Mouse (Mus musculus): ENCODE results near the gene Zp3.

Zp3 gene

DNA sequence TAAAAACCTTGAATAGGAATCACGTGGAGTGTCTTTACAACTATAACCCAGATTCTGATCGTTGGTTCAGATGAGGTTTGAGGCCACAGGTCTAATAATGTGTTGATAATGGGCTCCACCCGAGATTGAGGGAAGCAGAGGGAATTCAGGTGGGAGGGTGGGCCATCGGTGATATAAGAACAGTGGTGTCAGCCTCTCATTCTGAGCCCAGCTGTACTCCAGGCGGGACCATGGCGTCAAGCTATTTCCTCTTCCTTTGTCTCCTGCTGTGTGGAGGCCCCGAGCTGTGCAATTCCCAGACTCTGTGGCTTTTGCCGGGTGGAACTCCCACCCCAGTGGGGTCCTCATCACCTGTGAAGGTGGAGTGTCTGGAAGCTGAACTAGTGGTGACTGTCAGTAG lies at the start of gene Zp3:
Gene Zp3, plus strand, starts transcription at position 196 of the 400 bp plus-strand sequence.
- DNase-seq: no peak

DNA sequence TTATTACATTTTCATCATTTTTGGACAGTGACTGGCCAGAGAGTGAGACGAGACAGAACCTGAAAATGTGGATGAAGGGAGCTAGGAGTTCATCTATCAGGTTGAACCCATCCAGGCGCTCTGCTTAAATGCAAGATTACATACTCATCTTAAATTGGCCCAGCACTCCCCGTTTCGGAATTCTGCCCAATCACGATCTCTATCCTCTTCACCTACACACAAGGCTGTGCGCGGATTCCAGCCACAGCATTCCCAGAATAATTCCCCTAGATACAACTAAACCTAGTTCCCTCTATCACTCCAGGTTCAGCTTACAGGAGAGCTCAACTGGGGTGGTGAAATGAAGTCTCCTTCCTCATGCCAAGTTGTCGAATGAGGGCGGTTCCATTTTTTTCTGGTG lies 48.4 kb upstream of the Zp3 start:
- DNase-seq: peak; percentile 40

DNA sequence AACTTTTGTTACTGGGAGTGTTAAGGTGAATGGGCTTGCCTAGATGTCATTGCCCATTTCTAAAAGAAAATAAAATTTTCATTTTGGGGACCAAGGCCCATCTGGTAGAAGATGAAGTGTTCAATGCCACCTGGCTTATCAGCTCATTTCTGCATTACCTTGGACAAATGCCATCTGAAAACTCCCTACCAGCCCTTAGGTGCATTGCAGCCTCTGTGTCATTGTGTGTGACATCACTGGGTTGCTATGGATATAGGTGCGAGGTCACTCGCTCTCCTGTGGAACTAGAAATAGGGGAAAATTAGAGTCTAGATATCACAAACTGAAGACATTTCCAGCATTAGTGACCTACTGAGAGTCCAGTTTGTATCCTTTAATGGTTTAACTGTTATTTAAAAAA lies 47.5 kb upstream of the Zp3 start:
- peak; percentile 61 for DNase-seq

DNA sequence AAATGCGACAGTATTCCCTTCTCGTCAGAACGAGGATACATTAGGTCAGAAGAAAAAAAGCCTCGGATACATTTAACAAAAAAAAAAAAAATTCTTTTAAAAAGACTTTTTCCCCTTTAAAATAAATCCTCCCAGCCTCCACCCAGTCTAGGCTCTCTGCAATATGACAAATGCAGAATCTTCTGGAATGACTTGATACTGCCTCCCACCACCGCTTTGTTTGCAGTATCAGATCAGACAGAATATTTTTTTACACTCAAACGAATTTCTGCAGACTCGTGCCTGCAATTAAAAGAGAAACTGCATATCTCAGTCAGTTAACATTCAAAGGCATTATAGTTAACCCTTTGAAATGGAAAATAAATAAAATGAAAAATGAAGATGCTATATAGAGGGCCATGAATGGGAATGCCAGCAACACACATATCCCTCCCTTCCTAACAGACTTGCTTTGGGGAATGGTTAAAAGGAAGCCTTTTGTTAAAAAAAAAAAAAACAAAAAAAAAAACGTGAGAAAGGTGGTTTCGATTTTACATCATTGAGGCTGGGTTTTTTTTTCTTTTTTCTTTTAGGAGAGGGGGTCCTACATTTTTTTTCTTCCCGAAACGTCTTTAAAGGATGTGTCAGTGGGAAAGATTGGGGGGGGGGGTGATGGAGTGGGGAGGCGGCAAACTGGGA lies 46.5 kb upstream of the Zp3 start:
- peak; percentile 24 for DNase-seq

DNA sequence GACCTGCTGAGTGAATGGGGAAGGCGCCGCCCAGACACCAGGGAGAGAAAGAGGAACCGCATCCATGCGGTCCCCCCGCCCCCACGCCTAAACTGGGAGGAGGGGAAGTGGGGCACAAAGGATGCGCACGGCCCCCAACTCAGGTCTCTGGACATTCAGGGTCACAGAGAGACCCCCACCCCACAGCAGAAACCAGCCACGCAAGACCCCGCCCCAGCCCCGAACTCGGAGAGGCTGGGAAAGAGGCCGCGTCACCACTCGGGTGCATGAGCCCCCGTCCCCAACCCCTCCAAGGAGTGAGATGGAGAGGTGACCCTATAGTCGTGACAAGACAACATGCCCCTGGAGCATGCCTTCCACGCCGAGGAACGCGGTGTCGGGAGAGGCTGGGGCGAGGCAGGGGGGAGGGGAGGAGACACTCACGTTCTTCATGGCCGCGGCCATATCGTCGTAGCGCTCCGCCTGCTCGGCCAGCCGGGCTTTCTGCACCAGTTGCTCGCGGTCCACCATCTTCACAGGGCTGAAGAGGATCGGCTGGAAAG lies 45.9 kb upstream of the Zp3 start:
- peak; percentile 88 for DNase-seq

DNA sequence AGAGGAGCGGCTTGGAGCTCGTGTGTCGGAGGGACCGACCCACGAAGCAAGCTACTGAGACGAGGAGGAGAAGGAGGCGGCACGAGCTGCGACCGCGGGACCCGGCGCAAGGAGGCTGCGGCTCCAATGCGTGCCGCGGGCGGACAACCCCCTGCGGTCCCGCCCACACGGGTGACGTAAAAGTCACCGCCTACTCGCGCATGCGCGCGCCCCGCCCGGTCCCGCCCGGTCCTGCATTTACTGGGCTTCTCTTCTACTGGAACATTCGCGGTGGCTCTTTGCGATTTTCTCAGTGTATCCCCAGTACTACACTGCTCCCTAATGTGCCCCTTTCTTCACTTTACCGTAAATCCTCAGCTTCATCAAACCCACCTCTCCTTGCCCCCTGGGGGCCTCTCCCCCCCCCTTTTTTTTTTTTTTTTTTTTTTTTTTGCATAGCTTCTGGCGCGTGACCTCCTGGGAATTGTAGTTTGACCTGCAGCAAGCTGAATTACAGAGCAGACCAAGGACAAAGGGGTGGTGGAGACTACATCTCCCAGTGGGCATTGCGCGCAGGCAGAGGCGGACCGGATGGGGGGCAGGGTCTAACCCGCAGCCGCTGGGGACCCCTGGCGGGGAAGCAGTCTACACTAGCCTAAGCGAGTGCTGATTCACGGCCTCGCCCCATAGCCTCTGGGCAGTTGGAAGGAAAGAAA lies 45.3 kb upstream of the Zp3 start, which contains the start of gene Ywhag:
Gene Ywhag, minus strand, starts transcription at position 136 of the 695 bp plus-strand sequence.
- DNase-seq: peak; percentile 98

GRCm38 (mm10) chr5:135935176-135935523 lies 44.7 kb upstream of the Zp3 start:
- no peak for DNase-seq

DNA sequence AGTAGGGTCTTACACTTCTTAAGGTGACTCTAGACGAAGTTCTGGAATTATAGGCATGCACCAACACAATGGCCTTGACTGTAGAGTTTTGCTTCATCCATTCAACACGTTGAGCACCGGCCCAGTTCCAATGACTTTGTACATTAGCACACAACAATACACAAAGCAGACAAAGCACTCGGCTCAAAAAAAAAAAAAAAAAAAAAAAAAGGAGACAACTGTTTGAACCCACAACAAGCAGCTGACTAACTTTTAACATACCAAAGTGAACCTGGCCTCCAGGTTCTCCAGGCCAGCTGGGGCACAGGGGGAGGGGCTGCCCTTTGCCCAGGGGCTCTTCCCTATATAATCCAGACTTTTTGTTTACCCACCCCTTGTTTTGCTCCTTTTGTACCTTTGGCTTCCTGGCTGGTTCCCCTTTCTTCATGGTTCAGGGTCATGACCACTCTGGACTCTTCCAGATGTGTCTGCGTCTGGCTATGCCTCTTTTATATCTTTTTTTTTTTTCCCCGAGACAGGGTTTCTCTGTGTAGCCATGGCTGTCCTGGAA lies 44.2 kb upstream of the Zp3 start:
- peak; percentile 62 for DNase-seq

- DNase-seq: no peak
Observed at GRCm38 (mm10) chr5:135940587-135940986, 39.3 kb upstream of the Zp3 start.

GRCm38 (mm10) chr5:135942710-135943109 lies 37.2 kb upstream of the Zp3 start:
- no peak for DNase-seq

GRCm38 (mm10) chr5:135945916-135946408 lies 33.9 kb upstream of the Zp3 start:
- DNase-seq: no peak

DNA sequence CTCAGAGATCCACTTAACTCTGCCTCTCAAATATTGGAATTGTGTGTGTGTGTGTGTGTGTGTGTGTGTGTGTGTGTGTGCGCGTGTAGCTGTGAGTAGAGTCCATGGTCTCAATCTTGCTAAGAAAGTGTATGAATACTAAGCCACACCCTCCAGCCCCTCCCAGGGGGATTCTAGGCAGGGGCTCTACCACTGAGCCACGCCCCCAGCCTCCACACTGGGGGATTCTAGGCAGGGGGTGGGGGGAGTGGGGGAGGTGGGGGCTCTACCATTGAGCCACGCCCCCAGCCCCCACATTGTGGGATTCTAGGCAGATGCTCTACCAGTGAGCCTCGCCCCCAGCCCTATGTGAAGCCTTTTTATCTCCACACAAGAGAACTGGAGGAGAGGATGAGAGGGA lies 33.3 kb upstream of the Zp3 start:
- DNase-seq: no peak

- DNase-seq: no peak
Observed at GRCm38 (mm10) chr5:135950710-135951412, 29.0 kb upstream of the Zp3 start.

GRCm38 (mm10) chr5:135951660-135952059 lies 28.2 kb upstream of the Zp3 start:
- DNase-seq: no peak

- no peak for DNase-seq
Observed at GRCm38 (mm10) chr5:135952830-135953229, 27.1 kb upstream of the Zp3 start.

- no peak for DNase-seq
Observed at GRCm38 (mm10) chr5:135956300-135957206, 23.3 kb upstream of the Zp3 start.

DNA sequence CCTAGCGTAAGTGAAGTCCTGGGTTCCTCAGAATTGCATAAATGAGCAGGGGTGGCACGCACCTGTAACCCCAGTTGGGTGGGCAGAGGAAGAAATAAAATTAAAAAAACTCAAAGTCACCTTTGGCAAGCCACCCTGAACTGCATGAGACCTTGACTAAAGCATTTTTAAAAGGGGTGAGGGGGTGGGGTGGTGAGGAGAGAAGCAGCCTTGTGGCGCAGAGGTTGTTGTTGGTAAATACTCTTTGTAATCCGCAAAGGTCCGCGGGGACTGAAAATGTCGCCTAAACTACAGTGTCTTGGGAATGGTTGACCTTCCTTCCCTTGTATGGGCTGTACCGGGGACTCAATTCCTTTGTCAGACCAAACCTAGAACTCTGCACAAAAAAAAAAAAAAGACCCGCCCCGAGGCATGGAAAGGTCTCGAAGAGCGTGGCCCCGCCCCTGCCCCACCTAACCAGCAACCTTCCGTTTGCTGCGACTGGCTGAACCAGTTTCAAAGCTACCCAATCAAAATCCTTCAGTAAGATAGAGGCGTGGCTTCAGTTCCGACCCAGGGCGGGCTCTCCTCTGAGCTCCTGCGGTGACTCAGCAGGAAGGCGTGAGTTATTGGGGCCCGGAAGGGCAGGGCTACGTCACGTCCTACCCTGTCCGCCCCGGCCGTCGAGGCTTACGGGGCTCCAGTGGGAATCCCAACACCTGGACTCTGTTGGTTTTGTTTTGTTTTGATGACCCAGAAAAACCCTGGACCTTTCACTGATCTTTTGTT lies 22.5 kb upstream of the Zp3 start:
- DNase-seq: peak; percentile 96

- peak; percentile 46 for DNase-seq
Observed at GRCm38 (mm10) chr5:135958367-135958766, 21.5 kb upstream of the Zp3 start.

GRCm38 (mm10) chr5:135959911-135960310 lies 20.0 kb upstream of the Zp3 start:
- DNase-seq: peak; percentile 53

GRCm38 (mm10) chr5:135960909-135961635 lies 18.8 kb upstream of the Zp3 start:
- DNase-seq: peak; percentile 69

- DNase-seq: no peak
Observed at GRCm38 (mm10) chr5:135962125-135962491, 17.8 kb upstream of the Zp3 start.
